Mouse (Mus musculus): ENCODE measurements at regions not wholly inside any gene's neighbourhood (a gene's known extent, or its start where the extent isn't known, plus 50 kb on each side); places are given as distances from the start of the nearest gene placed in this dataset.
A peak's percentile ranks its signal among the peaks of the same experiment; 100 is the strongest.

DNA sequence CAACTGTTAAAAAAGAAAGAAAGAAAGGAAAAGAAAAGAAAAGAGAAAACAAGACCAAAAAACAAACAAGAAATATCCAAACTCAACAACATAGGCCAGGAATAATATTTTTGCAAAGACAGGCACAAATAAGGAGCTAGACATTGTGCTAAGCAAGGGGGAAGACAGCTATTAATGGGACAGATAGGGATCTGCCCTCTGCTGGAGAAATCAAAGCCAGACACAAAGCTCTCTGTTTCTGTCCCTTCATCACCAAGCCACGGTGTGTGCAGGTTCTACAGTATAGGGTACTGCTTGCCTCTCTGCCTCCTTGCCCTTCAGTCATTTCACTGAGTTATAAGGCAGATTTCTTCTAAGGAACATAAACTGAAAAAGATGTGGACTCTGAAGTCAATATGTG is 57.8 kb upstream of the Chchd3 start:
- DNase-seq (ENCODE audit: low spot score in 2 of 2): no peak

DNA sequence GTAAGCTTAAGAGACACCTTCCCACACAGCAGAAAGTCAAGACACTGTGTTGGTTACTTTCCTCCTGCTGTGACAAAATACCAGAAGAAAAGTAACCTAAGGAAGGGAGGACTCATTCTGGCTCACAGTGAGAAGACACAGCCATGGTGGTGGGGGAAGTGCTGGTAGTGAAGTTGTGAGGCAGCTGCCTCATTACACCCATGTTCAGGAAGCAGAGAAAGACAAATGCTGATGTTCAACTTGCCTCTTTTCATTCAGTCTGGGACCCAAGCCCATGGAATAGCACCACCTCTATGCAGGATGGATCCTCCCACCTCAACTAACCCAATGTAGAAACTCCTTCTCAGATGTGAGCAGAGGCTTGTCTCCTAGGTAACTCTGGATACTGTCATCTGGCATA is 60.5 kb upstream of the Chchd3 start:
- no peak for DNase-seq (ENCODE audit: low spot score in 2 of 2)

DNA sequence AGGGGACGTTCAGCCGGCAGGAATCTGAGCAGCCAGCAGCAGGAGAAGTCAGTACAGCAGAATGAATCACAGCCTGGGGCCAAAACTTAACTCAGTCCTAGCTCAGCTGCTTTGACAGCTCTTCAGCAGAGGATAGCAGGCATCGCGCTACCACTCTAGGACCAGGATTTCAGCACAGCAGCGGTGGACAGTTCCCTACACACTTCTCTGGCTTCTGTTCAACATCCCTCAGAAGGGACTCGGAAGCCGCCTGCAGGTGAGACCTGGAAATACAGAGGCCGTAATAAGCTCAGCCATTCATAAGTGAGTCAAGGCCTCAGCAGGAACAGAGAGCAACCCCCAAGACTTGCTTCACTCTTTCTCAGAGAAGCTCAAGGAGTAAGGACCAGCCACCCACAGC is 66.5 kb upstream of the Chchd3 start:
- DNase-seq (ENCODE audit: low spot score in 2 of 2): peak in 1 of 2 experiments; percentile 27

DNA sequence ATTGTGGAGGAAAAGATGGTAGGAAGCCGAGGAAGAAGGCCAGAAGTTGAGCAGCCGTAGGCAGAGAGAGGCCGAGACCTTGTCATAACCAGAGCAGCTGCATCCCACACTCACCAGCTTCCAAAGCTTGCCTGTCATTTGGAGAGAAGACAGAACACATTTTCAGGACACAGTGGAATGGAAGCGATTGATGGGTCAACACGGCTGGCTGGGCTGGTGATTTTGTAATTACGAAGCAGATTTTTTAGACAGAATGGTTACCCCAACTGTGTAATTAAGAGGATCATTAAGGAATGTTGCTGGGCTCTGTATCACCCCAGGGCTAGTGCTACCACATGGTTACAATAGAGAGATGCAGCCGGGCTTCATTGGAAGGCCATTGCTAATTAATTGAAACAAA is 76.8 kb upstream of the Chchd3 start:
- DNase-seq (ENCODE audit: low spot score in 2 of 2): no peak

DNA sequence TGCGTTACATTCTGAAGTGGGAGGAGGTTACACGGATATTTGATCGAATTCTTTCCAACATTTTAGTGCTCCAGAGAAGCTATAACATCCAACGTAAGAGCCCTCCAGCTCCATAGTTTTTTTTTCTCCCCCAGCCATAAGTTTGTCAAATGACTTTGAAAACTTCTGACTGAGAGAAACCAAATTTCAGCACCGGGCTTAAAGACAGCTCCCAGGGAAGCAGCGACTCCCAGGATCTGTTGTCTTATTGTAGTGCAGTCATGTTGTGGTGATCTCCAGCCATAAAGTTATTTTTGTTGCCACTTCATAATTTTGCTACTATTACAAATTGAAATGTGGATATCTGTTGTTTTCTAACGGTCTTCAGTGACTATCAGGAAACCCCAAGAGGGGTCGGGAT is 77.8 kb upstream of the Chchd3 start:
- DNase-seq (ENCODE audit: low spot score in 2 of 2): no peak

DNA sequence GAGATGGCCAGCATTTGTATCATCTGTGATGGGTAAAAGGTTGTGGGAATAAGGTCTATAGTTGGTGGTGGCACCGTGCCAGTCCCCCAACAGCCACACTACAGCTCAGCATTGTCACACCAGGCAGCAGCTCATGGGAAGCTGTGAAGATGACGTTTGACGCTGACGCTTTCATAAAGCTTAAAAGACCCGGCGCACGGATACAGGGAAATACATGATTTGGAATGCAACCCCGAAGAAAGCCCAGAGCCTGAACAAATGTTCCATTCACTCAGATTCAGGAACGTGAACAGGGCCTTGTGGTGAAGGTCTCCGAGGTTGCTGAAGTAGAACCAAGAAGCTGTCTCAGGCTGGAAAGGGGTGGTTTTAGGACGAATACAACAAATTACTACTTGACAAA is 82.4 kb upstream of the Exoc4 start:
- no peak for DNase-seq (ENCODE audit: low spot score in 2 of 2)

DNA sequence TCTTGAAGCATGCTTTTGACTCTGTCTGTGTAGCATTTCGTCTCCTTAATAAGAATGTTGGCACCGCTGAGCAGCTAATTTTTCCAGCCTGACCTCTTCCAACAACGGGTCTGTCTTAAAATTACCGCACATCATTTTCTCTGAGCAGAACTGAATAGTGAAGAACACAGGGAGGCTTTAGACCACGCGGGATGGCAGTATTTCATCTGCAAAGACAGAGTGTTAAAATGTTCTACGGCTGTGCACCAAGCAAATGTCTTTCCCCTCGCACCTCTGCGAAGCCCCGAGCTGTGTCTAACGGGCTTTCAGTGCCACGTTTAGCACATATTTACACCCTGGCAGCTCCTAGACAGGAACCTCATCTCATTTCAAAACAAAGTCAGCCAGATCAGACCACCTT is 75.3 kb upstream of the Exoc4 start:
- no peak for DNase-seq (ENCODE audit: low spot score in 2 of 2)

DNA sequence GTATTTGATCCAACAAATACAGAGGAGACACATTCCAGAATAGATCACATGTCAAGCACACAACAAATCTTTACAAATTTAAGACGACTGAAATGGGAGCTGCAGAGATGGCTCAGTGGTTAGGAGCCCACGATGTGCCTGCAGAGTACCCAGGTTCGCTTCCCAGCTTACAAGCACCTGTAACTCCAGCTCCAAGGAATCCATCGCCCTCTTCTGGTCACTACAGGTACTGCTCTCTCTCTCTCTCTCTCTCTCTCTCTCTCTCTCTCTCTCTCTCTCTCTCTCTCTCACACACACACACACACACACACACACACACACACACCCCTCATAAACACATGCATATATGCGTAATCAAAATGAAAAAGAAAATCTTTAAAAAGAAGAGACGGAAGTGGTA is 74.3 kb upstream of the Exoc4 start:
- no peak for DNase-seq (ENCODE audit: low spot score in 2 of 2)

DNA sequence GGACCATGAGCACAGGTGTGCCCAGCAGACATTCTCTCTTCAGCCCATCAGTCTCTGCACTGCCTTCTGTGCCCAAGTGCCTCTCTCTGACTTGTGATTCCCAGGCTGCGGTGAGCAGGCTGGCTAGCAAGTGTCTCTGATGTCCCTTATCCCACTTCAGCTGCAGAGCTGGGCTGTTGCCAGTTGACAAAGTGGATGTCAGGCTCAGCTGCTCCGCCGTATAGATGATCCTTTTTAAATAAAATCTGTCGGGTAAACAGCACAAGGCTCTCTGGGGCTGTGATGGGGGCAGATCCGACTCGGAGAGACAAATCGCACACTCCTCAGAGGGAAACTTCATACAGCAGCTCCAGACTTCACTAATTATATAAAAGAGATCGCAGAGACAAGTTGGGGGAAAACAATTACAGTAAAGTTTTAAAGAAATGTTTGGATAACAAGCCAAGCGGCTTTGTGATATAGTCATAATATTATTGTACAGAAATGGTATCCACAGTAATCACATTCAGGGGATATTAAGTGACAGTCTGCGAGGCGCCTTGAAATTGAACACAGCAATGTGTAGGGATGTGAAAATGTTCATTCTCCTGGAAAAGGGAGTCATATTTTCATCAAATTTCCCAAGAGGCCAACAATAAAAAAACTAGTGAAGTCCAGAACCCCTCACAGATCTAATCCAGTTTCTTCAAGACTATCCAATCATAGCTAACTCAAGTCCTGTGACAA is 59.2 kb upstream of the Exoc4 start:
- no peak for DNase-seq (ENCODE audit: low spot score in 2 of 2)

DNA sequence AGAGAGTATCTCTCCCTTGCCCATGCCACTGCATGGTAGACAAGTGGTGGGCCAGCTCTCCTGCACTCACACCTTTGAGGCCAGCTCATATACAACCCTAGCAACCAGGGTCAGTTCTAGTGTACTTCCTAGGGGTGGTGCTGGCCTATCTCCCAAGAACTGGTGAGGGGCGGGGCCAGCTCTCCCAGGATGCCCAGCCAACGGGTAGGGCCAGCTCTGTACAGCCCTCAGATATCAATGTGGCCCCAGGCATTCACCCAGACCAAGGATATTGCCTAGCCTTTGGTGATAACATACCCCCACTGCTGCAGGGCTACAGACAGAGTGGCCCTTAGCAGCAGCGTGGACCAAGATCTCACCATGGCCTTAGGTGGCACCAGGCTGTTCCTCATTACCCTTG is 55.1 kb upstream of the Exoc4 start:
- DNase-seq (ENCODE audit: low spot score in 2 of 2): no peak
